Mouse (Mus musculus) layer of hippocampus, postnatal 10 days (tissue): ENCODE measurements around the gene Smad6. TPM values are rescaled to one million over a fixed set of nuclear protein-coding genes. Genes with fewer than 3 reads are reported as not detected.

Experiments used
- DNase-seq, 2 experiments: peaks; one replicate each; pipeline ENCODE4 v3.0.0; 2021; ENCODE audit warnings: low spot score in 2 of 2
- long read RNA-seq: library from polyadenylated mRNA; stranded (forward); transcript quantifications from one replicate; pipeline ENCODE4 v2.0.0, GENCODE M21; 2023
- total RNA-seq, 2 experiments: library from RNA; stranded (reverse); gene quantifications; 2 replicates each; pipeline ENCODE4 v1.2.3; 2021

The Smad6 gene
- total RNA-seq, result 1 to 10 TPM; 1.7 to 3.7 TPM
- long read RNA-seq, partial matches to known transcripts, result 0 of 2 reads
- long read RNA-seq, other reads (novel, unspliced or antisense), result 0 of 2 reads

DNA sequence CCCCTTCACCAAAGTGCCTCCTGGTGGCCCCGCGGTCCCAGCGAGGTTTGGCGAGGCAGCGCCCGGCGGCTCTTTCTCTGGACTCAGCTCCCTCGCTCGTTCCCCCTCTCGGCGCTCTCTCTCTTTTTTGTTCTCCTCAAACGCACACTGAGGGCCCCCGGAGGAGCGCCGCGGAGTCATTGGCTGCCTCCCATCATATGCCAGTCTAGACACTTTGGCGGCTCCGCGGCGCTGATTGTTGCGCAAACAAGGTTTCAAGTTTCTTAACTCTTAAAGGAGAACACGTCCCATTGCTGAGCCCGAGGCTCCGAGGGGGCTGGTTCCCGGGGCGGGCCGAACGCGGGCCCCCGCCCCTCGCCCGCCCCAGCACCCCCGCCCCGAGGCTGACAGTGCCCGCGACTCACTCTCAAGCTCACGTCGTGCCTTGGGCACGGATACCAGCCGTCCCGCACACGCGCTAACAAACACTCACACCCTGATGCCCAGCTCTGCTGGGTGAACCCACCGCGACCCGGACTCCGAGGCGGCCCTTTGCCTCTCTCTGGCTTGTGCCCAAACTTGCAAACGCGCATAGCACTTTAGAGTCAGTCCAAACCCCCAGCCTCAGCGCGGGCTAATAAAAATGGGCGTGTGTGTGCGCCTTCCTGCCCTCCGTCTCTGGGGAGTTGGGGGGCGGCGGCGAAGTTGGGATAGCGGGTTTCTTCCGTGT lies at the start of gene Smad6:
Gene Smad6 (minus strand): TSS at position 207 of the 709 bp plus-strand sequence.
- DNase-seq, result peak; percentile 75

DNA sequence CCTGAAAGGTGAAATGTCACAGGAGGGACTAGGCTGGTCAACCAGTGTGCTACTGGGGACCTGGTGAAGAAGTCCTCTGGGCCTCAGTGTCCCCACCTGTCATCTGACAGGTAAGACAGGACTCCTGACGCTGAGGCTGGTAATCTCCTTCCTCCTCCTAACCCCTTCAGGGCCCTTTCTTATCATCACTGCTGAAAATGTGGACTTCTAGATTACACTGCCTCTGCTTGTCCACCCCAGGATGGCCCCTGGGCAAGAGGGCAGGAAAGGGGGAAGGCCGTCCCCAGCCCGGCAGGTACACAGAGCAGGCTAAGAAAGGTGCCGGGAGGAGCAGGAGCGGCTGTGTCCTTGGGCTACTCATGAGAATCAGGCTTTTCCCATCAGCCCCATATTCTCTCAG lies 48.8 kb upstream of the Smad6 start:
- DNase-seq, result no peak

DNA sequence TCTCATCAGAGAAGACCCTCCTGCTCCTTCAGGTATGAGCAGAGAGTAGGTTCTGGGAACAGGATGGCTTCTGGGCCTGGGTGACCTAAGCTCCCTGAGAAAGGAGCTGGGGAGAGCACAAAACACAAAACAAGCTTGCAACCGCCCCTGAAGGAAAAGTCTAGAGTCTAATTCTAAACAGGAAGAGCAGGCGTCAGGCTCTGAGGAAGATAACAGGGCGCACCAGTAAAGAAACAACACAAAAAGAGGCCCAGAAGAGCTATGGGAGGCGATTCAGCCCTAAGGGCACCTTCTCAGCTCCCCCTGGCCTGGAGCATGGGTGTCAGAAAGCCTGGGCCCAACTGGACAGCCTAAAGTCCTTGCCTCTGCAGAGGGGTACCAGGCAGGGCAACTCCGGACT lies 47.3 kb upstream of the Smad6 start:
- no peak for DNase-seq

DNA sequence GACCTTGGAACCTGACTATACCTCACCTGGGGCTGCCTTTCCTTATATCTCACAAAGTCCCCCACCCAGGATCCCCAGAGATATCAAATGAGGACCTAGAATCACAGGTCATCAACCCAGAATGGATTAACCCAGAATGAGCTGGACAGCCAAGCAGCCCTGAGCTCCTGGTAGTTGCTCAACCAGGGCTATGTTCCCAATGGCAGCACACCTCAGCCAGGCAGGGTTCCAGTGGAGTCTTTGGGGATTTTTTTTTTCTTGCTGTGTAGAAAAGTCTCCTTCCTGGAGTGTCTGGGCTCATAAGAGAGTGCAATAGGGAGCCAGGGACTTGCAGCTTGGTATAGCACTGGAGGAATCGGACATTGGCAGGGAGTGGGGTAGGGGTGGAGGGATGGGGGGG lies 46.7 kb upstream of the Smad6 start:
- no peak for DNase-seq

GRCm38 (mm10) chr9:64067787-64068186 lies 45.9 kb upstream of the Smad6 start:
- no peak for DNase-seq

DNA sequence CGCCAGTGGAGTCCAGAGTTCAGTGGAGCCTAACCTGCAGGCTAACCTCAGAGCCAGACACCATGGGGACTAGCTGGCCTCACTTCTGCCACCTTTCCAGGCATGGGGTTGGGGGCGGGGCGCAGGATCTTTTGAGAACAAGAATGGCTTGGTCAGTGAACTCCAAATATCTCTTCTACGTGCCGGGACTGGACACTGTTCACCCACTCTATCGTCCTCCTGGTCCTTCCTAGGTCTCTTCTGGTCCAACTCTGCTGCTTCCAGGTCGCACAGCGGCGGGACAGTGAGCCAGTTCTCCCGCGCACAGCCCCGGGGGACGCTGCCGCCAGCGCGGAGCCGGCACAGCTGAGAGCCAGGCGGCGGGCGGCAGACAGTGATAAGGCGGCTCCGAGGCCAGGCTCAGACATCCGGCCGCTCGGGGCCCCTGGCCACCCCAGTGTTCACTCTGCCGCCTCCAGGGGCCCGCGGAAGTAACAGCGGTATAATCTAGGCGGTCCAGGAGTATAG lies 38.2 kb upstream of the Smad6 start:
- peak; percentile 11 to 23 for DNase-seq

DNA sequence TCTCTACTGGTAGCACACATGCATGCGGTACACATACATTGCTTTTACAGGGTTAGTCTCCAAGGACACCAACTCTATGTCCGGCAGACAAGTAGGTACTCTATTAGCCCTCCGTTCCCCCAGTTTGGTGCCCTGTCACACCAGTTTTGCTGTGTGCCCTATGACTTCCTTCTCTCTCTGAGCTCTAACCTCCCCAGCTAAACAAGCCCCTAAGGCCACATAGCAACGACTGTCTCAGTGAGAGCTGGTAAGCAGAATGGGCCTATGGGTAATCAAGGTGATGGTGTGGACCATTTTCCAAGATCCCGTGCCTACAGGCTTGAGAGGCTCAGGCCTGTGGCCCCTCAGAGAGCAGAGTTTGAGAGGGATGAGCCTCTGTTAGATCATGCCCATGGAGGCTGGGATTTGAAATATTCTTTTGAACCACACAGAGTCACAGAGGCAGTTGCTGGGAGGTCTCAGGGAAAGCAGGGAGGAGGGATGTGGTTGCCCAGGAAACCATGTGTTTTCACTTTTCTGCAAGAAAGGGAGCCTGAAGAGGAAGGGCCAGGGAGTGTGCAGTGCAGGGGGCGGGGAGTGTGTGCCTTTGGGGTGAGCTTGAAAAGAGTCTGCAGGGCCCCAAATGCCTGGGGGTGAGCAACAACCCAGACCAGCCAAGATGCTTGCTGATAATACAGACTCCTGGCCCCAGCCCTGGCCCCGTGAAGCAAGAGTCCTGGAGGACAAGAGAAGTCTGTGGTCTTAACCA lies 36.2 kb upstream of the Smad6 start:
- DNase-seq, result no peak

- no peak for DNase-seq
Measured at GRCm38 (mm10) chr9:64055162-64055561, 33.3 kb upstream of the Smad6 start.

DNA sequence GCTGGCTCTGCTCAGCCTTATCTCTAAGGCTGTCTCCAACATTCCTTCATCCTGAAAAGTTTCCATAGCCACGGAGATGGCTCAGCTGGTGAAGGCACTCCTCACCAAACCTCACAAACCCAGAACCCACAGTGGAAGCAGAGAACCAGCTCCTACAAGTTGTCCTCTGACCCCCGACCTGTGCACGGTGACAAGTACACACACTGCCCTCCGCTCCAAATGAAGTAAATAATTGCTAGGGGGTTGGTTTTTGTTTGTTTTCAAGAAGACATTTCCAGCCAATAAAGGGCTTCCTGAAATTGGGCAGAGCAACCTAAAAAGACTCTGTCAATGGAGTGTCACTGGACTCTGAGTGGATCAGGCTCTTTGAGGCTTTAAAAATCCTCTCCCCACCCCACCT lies 31.9 kb upstream of the Smad6 start:
- no peak for DNase-seq

DNA sequence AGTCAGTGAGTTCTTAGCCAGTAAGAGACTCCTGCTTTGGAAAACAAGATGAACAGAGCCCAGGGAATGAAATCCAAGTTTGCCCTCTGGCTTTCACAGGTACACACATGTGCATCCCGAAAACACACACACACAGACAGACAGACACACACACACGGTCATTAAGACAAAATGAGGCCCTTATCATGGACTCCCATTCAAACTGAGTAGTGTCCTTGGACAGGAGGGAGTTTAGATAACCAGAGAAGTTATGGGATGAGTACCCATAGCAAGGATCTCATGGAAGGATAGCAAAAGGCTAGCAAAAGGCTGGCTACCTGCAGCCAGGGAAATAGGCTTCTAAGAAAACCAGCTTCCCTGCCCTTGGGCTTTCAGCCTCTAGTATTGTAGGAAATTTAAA lies 29.4 kb upstream of the Smad6 start:
- no peak for DNase-seq

GRCm38 (mm10) chr9:64050513-64051065 lies 28.7 kb upstream of the Smad6 start:
- DNase-seq, result no peak

DNA sequence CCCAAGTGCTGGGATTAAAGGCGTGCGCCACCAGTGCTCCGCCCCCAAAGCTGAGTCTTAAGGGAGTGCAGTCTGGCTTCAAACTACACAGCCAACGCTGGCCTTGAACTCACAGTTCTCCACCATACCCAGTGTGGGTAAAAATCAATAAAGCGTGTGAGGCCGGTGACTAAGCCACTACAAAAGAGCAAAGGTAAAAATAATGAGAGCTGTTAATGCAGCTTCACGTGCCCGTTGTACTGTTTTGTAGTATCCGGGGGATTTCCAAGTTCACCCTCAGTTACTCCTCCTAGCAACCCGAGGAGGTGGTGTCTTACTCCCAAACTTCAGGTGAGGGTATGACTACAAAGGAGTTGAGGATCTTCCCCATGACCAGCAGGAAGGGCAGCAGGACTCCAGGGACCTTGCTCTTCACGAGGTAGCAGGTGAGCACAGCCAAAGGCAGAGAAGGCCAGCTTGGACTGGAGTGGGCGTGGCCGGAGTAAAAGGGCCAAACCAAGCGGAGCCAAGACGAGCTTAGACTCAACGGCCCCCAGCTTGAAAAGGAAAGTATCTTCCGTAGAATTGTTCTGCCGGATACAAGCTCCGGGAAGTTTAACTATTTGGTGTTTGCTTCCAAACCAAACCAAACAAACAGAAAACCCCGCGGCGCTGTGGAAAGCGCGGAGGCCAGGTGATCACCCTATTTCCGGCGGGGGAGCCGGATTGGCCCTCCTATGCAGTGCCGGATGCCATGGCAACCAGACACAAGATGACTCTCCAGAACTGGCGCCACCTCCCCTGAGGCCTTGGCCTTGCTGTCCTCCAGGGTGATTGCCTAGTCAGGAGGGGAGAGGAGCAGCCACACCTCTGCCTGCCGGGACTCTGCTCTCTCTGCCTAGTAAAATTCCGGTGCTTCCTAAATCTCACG lies 27.9 kb upstream of the Smad6 start:
- peak; percentile 39 to 44 for DNase-seq

DNA sequence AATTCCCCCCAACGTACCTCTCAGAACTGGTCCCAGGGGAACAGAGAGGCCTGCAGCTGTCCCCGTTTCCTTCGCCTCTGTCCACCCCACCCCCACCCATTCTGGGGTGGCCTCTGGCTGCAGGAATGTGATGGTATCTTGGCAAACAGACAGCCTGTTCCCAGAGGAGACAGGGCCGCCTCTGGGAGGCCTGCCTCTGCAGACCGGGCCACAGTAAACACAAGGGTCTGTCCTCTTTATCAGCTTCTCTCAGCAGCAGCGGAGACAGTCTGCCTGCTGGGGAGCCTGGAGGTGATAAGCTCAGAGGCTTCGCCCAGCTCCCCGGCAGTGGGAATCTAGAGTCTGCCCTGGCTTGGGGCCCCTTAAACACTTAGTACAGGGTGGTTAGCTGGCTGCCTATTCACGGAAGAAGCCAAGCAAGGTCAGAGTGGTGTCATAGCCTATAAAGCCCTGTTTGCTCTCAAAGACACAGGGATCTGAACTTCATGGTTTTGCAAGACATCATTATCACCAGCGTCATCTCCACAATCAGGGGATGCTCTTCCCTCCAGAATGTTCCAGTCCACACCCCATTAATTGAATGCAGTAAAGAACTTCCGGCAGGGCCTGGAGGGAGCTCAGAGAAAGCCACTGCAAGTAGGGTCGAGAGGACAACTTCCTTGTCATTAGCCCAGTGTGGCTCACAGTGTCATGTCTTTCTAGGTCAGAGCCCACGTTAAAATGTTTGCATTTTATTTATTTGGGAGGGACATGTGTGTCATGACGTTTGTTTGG lies 23.4 kb upstream of the Smad6 start:
- no peak for DNase-seq

GRCm38 (mm10) chr9:64044343-64044742 lies 22.5 kb upstream of the Smad6 start:
- DNase-seq, result no peak

DNA sequence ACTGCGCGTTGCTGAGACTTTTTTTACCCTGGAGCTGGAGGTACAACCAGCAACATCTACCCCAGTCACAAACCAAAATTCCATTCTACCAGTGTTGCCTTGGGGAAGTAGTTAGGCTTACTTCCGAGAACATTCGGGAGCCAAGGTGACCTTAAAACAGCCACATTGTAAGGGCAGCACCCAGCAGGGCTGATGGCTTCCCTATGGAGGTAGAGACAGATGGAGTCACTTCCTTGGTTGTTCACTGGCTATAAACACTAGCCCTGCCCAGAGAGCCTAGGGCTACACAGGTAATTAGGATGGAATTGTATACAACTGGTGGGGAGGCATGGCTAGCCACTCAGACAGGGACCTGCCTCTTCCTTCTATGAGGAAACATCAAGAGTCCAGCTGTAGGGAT lies 21.1 kb upstream of the Smad6 start:
- no peak for DNase-seq

DNA sequence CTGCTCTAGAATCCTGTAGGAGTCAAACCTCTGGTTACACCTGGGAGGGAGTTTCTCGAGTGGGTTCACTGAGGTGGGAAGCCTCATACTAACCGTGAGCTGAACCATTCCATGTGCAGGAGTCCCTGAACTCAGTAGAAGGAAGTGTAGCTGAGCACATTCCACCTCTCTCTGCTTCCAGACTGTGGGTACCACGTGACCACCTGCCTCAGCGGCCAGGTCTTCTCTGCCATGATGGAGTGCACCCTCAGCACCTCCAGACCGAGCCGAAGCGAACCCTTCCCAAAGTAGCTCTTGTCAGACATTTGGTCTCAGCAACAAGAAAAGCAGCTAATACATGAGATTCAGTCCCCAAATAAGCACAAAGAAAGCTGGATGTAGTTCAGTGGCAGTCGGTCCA lies 20.4 kb upstream of the Smad6 start:
- DNase-seq, result no peak

- DNase-seq, result no peak
Measured at GRCm38 (mm10) chr9:64029908-64030631, 8.2 kb upstream of the Smad6 start.

GRCm38 (mm10) chr9:64025565-64025964 lies 3.7 kb upstream of the Smad6 start:
- no peak for DNase-seq

- no peak for DNase-seq
Measured at GRCm38 (mm10) chr9:64024976-64025375, 3.1 kb upstream of the Smad6 start.
